Mouse (Mus musculus) liver, postnatal 0 days (tissue): ENCODE data around the gene Stk4.

Experiments used
- CTCF ChIP-seq: sonication (generic); IDR thresholded peaks from 2 replicates; pipeline ENCODE4 v1.5.1; 2016; ENCODE audit warnings: antibody characterized with exemption, low read depth
- EP300 ChIP-seq: IDR thresholded peaks from 2 replicates; pipeline ENCODE4 v1.6.1; 2016; ENCODE audit warnings: antibody characterized with exemption, low read depth, mild to moderate bottlenecking

GRCm38 (mm10) chr2:164156158-164156557 lies 86.0 kb downstream of the Stk4 start:
- TF ChIP-seq CTCF, result no peak
- TF ChIP-seq EP300, result no peak
